Mouse (Mus musculus) left cerebral cortex, postnatal 25 days (tissue): ENCODE measurements around the gene Kifc3. TPM values are rescaled to one million over a fixed set of nuclear protein-coding genes. Genes with fewer than 3 reads are reported as not detected.

Source experiments
- DNase-seq, 2 experiments: peaks; one replicate each; pipeline ENCODE4 v3.0.0; 2022; ENCODE audit warnings: low spot score in 2 of 2, mixed read lengths in 1 of 2
- intact Hi-C: fragments of 180-260 bp; cut with DNase I; formaldehyde crosslinking; loops from one replicate; pipeline ENCODE4 v1.15.1; 2025
- total RNA-seq, 2 experiments: library from RNA; stranded (reverse); gene quantifications; 2 replicates each; pipeline ENCODE4 v1.2.3; 2021

Gene Kifc3
- total RNA-seq, 2 experiments from 2014 or later: 52.6 to 53.0 TPM

DNA sequence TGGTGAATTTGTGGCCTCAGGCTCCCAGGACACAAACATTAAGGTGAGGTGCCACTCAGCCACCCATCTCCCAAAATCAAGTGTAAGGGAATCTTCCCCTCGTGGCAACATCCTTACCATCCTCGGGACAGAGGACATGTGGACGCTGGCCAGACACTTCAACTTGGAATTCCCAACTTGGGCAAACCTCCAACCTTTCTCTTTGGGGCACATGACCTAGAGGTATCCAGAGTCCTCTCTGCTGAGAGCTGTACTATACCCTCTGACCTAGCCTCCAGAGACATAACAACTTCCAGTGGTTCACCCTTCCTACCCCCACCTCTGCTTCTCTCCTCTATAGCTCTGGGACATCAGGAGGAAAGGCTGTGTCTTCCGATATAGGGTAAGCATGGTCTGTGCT, 109.0 kb downstream of the Kifc3 start:
- no peak for DNase-seq
- intact Hi-C loops: no loop called here

DNA sequence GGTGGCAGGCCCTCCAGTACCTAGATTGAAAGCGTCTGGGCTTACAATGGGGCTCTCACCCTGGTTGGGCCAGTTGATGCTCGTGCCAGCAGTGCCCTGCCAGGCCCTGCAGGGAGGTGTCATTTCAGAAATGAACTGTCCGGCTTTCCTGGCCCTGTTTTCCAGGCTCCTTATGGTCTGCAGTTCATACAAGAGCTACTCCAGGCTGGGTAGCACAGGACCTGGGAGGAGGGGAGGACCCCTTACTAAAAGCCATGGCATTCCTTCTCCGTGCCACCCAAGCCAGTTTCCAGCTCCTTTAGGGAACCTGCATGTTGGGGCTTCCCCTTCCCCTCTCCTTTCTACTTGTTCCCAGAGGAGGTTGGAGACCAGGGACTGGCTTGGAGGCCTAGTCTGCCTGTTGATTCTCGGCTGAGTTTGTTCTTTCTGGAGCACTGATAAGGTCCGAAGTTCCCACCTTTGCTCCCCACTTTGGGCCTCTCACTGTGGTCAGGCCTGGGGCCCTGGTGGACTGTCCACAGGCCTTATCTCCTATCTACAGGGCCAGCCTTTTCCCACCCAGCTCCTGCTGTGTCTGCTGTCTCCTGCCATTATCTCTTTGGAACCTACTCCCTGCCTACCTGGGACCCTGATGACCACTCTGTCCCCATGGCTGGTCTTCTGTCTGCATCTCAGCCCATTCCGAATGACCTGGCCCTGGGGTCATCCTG, 117.0 kb downstream of the Kifc3 start:
- DNase-seq: no peak
- intact Hi-C loops: no loop called here

DNA sequence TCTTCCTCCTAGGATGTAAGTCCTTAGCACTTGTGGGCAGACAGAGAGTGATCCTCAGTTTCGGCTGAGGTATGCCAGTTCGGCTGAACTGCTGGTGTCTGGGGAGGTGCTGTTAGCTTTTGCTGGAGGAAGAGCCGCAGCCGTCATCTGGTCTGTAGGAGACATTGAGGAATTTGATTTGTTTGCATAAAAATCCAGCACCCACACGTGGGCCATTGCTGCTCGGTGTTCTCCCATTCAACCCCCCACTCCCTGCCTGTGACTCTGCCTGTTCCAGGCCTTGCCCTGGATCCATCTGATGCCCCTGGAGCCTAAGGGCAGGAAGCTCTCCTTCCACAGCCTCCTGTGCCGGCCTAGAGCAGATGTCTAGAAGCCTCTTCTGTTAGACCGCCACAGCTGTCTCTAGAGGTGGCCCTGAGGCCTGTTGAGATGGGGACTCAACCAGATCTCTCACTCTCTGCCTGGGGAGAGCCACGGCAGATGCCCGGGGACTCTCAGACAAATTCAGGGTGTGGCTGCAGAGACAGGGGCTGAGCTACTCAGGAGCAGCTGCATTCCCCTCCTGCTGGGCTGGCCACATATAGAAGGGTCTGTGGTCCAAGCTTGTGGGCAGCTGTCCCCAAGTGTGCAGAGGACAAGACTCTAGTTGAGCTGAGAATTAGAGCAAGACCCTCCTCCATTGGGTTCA, 117.7 kb downstream of the Kifc3 start:
- DNase-seq: no peak
- intact Hi-C loops: no loop called here

DNA sequence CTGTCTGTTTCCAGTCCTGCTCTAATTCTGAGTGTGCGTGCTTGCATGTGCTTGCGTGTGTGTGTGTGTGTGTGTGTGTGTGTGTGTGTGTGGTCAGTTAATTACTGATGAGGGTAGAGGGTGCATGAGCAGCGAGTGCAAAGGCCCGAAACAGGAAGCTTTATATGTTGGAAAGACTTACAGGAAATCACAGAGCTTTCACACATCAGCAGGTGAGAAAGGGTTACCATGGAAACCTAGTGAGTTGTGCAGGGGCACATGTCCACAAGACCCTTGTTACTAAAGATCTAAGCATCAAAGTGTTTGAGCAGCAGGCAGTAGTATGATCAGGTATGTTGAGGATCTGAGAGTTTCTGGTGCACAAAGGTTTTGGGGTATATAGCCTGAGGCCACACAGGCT, 118.4 kb downstream of the Kifc3 start:
- intact Hi-C loops: no loop called here
- no peak for DNase-seq

DNA sequence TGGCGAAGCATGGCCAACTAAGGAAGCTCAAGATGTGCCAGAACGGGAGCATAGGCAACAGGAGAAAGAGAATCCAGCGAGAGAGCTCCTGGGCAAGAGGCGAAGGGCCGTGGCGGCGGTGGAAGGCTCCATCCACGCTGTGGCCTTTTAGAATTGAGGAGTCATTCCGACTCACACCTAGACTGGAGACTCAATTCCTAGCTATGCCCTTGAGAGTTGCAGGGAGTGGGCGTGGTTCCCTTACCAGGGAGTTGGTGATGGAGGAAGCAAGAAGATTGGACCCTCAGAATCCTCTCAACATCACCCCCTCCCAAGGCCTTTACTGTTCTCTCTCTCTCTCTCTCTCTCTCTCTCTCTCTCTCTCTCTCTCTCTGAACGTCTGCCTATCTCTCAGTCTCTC, 121.0 kb downstream of the Kifc3 start:
- no peak for DNase-seq
- intact Hi-C loops: no loop called here

DNA sequence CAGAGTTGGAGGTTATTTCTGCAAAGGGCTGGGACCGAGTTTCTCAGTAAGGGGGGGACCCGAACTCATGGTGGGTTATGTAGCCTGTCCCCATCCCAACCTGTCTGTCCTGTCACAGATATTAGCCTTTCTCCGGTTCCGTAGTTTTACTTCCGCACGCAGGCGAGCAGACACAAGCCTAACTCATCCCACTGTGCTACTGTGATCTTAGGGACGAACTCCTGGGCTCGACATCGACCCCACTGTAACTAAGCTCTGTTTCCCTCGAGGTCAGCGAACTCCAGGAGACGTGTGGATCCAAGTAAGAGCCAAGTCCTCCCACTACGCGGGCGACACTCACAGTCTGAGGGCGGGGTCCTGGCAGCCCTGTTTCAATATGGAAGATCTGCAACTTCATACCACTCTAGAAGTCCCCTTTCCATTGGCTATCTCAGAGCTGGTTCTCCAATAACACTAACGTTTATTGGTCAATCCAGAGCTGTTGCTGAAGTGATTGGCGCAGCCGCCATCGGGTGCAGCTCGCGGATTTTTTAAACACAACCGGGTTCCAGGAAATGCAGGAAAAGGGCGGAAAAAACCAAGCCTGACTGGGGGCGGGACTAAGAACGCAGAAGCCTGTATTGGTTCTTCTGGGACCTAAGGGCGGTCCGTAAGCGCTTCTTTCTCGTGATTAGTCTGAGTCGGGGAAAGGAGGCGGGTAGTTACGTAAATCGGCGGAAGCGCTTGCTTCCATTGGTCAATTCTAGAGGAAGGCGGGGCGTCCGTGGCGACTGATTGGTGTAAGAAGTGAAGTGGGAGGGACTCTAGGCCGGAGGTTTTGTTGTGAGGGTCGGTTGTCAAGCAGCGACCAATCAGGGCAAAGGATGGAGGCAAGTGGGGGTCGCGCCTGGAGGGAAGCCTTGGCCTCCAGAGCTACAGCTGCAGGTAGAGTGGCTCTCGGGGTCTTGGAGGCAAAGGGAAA, 122.0 kb downstream of the Kifc3 start, which contains the start of gene Katnb1:
Gene Katnb1, plus strand, starts transcription at position 806 of the 961 bp plus-strand sequence.
- peak; percentile 98 to 100 for DNase-seq
- intact Hi-C loops: no loop called here

DNA sequence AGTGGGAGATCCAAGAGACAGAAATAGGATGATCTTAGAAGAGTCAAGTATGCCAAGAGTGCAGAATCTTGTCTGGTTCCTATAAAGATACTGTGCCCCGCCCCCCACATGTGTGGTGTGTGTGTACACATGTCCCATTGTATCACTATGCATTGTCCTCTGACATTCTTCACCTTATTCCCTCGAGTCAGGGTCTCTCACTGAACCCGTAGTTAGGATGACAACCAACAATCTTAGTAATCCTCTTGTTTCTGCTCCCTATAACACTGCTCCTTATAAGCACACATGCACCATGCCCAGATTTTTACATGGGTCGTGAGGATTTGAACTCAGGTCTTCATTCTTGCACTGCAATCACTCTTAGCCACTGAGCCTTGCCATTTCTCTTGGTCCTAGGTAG, 123.3 kb downstream of the Kifc3 start:
- DNase-seq: no peak
- intact Hi-C loops: loop anchor here (5.0 kb wide), 1 partner anchor 132 kb away; no protein-coding TSS in a partner anchor

DNA sequence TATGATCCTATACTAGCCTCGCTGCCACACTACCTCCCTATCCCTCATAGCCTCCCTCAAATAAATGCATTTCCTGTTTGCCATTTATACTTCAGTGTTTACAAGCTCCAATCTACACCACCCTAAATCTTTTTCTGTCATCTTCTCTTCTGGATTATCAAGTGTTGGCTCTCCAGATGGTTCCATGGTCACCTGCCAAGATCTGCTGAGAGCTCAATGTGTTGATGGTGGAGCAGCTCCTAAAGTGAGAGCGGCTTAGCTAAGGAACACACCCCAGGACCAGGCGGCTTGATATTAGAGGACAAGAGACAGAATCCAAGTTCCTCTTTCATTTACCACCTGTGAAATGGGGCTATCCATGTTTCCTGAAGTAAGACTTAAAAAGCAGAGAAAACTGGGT, 124.6 kb downstream of the Kifc3 start:
- intact Hi-C loops: loop anchor here (5.0 kb wide), 1 partner anchor 131 kb away; no protein-coding TSS in a partner anchor
- DNase-seq: no peak

DNA sequence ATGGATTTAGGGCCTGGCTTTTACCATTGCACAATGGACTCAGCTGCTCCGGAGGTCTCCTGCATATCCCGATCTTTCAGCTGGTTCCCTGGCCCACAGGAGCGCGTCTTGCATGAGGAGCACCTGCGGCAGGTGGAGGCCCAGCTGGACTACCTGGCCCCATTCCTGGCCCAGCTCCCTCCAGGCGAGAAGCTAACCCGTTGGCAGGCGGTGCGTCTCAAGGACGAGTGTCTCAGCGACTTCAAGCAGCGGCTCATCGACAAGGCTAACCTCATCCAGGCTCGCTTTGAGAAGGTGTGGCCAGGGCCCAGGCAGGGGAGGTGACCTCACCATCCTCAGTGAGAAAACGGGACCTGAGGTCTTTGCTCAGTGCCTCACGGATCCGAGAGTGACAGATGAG, 126.5 kb downstream of the Kifc3 start:
- no peak for DNase-seq
- intact Hi-C loops: loop anchor here (5.0 kb wide), 1 partner anchor 129 kb away; no protein-coding TSS in a partner anchor

DNA sequence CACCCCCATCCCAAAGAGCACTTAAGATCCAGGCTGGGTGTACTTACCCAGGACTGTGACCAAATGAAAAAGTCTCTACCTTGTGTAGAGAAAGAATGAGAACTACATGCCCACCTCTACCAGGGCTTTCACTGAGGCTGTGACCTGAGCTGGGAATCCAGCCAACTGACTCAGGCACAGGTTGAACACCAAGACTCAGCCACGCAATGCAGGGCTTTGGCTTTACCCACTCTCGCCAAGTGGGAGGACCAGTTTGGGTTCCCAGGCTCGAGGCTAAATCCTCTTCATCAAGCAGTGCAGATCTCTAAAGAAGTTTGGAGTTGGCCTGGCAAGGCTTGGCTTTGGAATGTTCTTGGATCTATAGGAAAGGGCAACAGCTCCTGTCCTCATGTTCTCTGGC, 127.1 kb downstream of the Kifc3 start:
- intact Hi-C loops: loop anchor here (5.0 kb wide), 1 partner anchor 128 kb away; no protein-coding TSS in a partner anchor
- DNase-seq: no peak

DNA sequence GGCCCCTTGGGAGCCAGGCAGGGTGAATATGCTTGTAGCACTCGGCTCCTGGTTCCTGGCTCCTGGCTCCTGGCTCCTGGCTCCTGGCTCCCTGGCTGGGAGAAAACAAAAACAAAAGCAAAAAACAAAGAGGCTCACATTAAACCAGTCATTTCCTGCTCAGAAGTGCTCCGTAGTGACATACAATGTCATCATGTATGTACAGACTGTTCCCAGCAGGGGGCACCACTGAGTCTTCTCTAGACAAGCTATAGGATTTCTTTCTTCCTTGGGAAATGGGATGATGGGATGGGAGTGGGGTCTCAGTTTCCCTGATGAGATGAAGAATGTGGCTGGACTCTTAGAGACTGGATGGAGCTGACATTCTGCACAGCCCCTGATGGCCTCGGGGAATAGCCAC, 135.0 kb downstream of the Kifc3 start:
- intact Hi-C loops: no loop called here
- no peak for DNase-seq

DNA sequence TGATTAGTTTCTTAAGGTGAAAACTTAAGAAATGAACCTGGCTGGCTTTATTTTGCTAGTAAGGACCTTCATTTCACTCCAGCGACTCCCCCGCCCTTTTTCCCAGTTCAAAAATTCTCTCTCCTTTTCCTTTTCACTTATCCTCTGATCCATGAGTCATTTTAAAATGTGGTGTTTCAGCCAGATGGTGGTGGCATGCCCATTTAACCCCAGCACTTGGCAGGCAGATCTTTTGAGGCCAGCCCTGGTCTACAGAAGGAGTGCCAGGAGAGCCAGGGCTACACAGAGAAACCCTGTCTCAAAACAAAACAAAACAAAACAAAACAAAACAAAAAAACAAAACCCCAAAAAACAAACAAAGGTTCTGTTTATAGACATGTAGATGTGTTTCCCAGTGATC, 138.1 kb downstream of the Kifc3 start:
- no peak for DNase-seq
- intact Hi-C loops: no loop called here

DNA sequence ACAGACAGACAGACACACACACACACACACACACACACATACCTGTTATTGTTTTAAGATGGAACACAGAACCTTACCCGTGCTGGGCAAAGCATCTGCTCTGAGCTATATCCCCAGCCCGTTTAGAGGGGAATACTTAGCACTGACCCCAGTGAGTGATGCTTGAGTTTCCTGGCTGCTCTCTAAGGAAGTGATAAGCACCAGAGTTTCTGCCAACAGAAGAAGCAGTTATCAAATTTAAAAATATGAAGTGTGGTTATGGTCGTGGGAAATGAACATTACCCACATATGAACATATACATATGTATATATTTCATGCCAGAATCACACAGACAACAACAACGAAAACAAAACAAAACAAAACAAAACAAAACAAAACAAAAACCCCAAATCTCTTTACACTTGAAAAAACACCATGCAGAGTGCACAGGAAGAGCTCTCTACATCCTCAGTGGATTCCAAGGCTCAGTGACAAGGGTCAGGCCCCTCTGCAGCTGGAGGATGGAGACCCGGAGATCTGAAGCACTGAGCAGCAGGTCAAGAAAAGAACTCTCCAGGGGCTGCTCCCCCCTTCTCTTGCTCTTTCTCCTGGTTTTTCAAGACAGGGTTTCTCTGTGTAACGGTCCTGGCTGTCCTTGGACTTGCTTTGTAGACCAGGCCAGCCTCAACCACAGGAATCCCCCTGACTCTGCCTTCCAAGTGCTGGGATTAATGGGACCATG, 142.6 kb downstream of the Kifc3 start:
- no peak for DNase-seq
- intact Hi-C loops: no loop called here

DNA sequence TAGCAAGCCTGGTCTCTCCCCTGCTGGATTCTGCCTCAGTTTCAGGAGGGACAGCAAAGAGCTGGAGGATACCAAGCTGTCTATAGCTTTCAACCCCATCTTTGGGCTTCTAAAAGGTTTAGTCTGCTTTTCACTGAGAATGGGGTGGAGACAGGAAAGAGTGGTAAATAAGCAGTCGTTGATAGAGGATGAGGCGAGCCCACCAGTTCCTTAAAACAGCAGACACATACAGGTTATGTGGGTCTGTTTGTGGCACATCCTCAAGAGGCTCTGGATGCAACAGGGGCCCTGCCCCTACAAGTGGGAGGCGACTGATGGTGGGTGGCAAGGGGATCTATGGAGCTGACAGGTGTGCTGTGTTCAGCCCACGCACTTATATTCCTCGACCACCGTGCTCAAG, 144.0 kb downstream of the Kifc3 start:
- no peak for DNase-seq
- intact Hi-C loops: no loop called here

DNA sequence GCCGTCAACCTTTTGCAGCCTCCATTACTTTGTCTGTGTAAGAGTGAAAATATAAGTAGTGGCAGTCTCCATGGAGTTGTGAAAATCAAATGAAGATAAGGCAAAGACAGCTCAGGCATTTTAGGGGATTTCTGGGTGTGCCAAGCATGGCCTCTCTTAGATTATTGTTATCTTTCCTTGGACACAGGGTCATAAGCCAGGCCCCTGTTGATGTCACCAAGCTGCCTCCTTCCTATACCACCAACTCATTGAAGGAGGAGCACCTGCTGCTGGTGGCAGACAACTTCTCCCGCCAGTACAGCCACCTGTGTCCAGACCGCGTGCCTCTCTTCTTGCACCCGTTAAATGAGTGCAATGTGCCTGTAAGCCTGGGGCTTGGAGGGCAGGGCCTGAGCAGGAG, 146.2 kb downstream of the Kifc3 start:
- no peak for DNase-seq
- intact Hi-C loops: no loop called here

DNA sequence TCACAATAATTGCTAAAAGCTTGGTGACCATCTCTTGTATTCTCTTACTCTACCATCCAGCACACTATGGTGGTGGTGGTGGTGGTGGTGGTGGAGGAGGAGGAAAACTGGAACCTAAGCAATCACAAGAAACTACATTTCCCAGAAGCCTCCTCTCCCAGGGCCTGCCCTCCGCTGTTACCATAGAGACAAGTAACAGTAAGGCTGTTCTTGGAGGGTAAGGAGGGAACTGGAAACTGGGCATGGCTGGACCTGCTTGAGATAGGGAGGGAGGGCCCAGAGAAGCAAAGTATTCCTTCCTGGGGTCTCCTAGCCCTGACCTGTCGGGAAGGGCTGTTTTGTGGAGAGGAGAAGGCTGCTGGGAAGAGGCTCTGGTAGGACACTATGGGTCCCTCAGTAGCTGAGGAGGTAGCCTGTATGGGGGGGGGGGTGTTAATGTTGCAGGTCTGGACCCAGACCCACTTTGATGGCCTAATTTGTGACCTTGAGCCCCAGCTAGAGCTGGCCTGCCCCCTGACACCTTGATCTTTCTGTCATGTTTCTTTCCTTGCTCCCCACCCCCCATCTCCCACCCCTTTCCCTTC, 147.6 kb downstream of the Kifc3 start, which contains the start of gene Drc7:
Gene Drc7, plus strand, starts transcription at position 177 of the 584 bp plus-strand sequence.
- DNase-seq: peak; percentile 25 to 31
- intact Hi-C loops: no loop called here

DNA sequence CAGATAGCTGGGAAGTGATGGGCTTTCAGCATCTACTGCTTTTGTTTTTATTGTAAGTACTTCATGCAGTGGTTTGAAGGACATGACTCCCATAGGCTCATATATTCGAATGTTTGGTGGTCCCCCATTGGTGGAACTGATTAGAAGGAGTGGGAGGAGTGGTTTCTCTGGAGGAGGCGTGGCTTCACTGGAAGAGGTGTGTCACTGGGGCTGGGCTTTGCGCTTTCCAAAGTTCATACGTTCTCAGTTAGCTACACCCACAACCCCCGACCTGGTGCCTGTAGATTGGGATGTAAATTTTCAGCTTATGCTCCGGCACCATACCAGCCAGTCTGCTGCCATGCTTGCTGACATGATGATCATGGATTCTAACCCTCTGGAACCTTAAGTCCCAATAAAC, 148.2 kb downstream of the Kifc3 start:
- intact Hi-C loops: no loop called here
- DNase-seq: no peak
